Mouse (Mus musculus): Measurements from ENCODE around the gene Anks6. TPM values are rescaled to one million over a fixed set of nuclear protein-coding genes. Genes with fewer than 3 reads are reported as not detected.

Anks6 gene
- total and polyA plus RNA-seq, 2 experiments from 2014 or later, result 3.0 to 11.1 TPM

DNA sequence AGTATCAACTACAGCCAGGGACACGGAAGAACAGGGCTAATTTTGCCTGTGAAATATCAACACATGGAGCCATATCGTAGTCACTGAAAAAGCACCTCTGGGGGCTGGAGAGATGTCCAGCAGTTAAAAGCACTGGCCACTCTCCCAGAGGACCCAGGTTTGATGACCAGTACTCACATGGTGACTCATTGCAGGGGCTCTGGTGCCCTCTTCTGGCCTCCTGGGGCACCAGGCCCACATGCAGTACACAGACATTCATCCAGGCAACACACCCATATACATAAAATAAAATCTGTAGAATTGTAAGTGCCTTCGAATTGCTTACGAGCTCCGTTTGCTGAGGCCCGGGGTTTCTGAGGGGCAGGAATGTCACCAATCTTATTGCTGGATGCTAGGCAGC is 10.3 kb downstream of the Anks6 start:
- H3K36me3 ChIP-seq (ENCODE audit: insufficient read depth, low read length), result no peaks in the 10 kb centered on the region
- DNase-seq (ENCODE audit: low spot score) (peak; percentile 52), ATAC-seq (no peak)
- 92% methylated on average over 6 of the region's 6 CpGs for WGBS
- no peak overlapping the region for H3K9ac ChIP-seq (replicated peaks; ENCODE audit: low read length)
- no peak overlapping the region for H3K4me3 ChIP-seq (ENCODE audit: low read length)
- H3K27ac ChIP-seq, result no peak overlapping the region
- no peak overlapping the region for H3K4me2 ChIP-seq (ENCODE audit: low read depth, low read length)
- TF ChIP-seq CTCF (IDR thresholded peaks at IDR 0.05; ENCODE audit: low read depth), result peak; percentile 53
- H3K9me3 ChIP-seq (ENCODE audit: low read length), result no peaks in the 10 kb centered on the region
- peaks cover 5% of the 10 kb centered on the region; the same call in 1 of the 2 replicates for H3K4me1 ChIP-seq (ENCODE audit: insufficient read depth, low read length)
- no peaks in the 10 kb centered on the region for H3K27me3 ChIP-seq (ENCODE audit: insufficient read depth, low read length)

DNA sequence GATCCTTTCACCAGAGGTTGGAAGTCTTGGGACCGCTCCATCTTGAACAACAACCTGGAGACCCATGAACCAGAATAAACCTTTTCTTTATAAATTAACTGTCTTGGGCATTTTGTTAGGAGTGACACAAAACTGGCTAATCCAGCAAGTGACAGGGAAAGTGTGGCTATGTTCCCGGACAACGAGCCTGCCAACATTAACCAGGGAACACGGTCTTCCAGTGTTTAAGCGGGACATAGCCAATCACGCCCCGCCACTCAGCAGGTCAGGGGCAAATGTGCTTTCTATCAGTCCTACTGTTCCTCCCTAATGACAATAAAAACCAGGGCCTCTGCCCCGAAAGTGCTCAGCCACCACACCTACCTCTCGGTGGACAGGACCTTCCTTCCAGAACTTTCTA is 13.4 kb downstream of the Anks6 start:
- no peaks in the 10 kb centered on the region for H3K9me3 ChIP-seq (ENCODE audit: low read length)
- WGBS, result 79% methylated on average over 9 of the region's 9 CpGs
- H3K27me3 ChIP-seq (ENCODE audit: insufficient read depth, low read length), result no peaks in the 10 kb centered on the region
- H3K4me1 ChIP-seq (ENCODE audit: insufficient read depth, low read length), result no peaks in the 10 kb centered on the region
- no peak overlapping the region for H3K4me3 ChIP-seq (ENCODE audit: low read length)
- no peak overlapping the region for H3K9ac ChIP-seq (replicated peaks; ENCODE audit: low read length)
- peak; percentile 32 for DNase-seq (ENCODE audit: low spot score)
- TF ChIP-seq CTCF (IDR thresholded peaks at IDR 0.05; ENCODE audit: low read depth), result no peak
- no peak for ATAC-seq
- H3K27ac ChIP-seq, result no peak overlapping the region
- H3K4me2 ChIP-seq (ENCODE audit: low read depth, low read length), result no peak overlapping the region
- peaks cover 9% of the 10 kb centered on the region; the same call in 1 of the 2 replicates for H3K36me3 ChIP-seq (ENCODE audit: insufficient read depth, low read length)

- no peak for DNase-seq (ENCODE audit: low spot score)
- Histone ChIP-seq H3K9me3 (ENCODE audit: low read length) (no peaks in the 10 kb centered on the region), H3K27ac (no peak overlapping the region), H3K4me1 (ENCODE audit: insufficient read depth, low read length) (peaks cover 4% of the 10 kb centered on the region; the same call in 1 of the 2 replicates), H3K9ac (replicated peaks; ENCODE audit: low read length) (no peak overlapping the region), H3K4me2 (ENCODE audit: low read depth, low read length) (no peak overlapping the region), H3K36me3 (ENCODE audit: insufficient read depth, low read length) (peaks cover 15% of the 10 kb centered on the region; the same call in 1 of the 2 replicates), H3K4me3 (ENCODE audit: low read length) (no peak overlapping the region), H3K27me3 (ENCODE audit: insufficient read depth, low read length) (no peaks in the 10 kb centered on the region)
- 90% methylated on average over 10 of the region's 10 CpGs for WGBS
- TF ChIP-seq CTCF (IDR thresholded peaks at IDR 0.05; ENCODE audit: low read depth), result no peak
- ATAC-seq, result no peak
Measured at GRCm38 (mm10) chr4:47039586-47039985, 17.6 kb downstream of the Anks6 start.

DNA sequence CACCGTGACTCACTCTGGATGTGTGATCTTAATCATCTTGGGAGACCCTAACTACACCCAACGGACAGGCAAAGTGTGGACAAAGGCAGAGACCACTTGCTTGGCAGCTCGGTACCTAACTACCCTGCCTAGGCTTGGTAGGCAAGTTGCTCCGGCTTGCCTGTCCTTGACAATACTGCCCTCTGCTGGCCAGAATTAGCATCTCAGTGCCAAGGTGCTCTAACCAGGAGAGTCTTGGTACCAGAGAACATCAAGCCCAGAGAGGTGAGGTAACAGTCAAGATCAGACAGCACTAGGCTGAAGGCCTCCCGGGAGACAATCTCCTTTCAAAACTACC is 19.9 kb downstream of the Anks6 start:
- DNase-seq (ENCODE audit: low spot score), result peak; percentile 92
- Histone ChIP-seq H3K9me3 (ENCODE audit: low read length) (no peaks in the 10 kb centered on the region), H3K36me3 (ENCODE audit: insufficient read depth, low read length) (peaks cover 17% of the 10 kb centered on the region; the same call in 1 of the 2 replicates), H3K27me3 (ENCODE audit: insufficient read depth, low read length) (no peaks in the 10 kb centered on the region), H3K9ac (replicated peaks; ENCODE audit: low read length) (no peak overlapping the region), H3K27ac (no peak overlapping the region), H3K4me1 (ENCODE audit: insufficient read depth, low read length) (peaks cover 4% of the 10 kb centered on the region; the same call in 1 of the 2 replicates), H3K4me2 (ENCODE audit: low read depth, low read length) (no peak overlapping the region), H3K4me3 (ENCODE audit: low read length) (no peak overlapping the region)
- peak; percentile 73 for ATAC-seq
- WGBS, result 13% methylated on average over 5 of the region's 5 CpGs
- peak; percentile 100 for TF ChIP-seq CTCF (IDR thresholded peaks at IDR 0.05; ENCODE audit: low read depth)

DNA sequence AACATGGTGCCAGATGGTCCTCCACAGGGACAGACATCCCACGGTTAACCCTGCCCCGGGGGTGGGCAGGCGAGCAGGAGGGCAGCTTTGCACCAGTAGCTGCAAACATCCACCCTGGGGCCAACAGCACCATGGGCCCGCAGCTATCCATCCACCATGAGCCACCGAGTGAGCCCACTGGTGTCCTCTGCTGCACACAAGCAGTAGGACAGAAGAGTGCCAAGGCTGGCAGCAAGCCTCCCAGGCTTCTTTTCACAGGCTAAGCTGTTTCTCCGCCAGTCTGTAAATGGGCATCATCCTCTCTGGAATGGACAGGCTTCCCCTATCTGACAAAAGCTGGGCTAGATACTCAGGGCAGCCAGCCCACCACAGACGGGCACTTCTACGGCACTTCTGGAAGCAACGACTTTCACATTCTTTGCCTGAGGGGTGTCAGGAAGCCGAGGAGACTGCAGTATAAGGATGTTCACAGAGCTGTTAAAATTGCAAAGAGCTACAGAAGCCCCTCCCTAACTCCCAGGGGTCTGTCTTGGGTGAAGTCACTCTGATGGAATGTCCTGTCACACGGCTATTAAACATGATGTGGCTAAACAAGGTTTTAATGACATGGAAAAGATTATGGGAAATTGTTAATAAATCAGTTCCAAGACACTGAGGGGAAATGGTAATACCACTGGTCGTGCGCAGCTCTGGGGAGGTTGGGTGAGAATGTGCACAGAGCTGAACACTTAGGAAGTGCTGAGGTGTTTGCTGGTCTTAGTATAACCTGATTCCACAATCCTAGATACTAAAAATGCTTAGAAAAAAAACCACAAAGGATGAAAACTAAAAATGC is 20.5 kb downstream of the Anks6 start:
- H3K36me3 ChIP-seq (ENCODE audit: insufficient read depth, low read length), result peaks cover 17% of the 10 kb centered on the region; the same call in 1 of the 2 replicates
- H3K9ac ChIP-seq (replicated peaks; ENCODE audit: low read length), result no peak overlapping the region
- no peak overlapping the region for H3K4me2 ChIP-seq (ENCODE audit: low read depth, low read length)
- no peaks in the 10 kb centered on the region for H3K27me3 ChIP-seq (ENCODE audit: insufficient read depth, low read length)
- WGBS, result 26% methylated on average over 13 of the region's 13 CpGs
- peak; percentile 53 for TF ChIP-seq CTCF (IDR thresholded peaks at IDR 0.05; ENCODE audit: low read depth)
- peaks cover 4% of the 10 kb centered on the region; the same call in 1 of the 2 replicates for H3K4me1 ChIP-seq (ENCODE audit: insufficient read depth, low read length)
- DNase-seq (ENCODE audit: low spot score), result peak; percentile 76
- H3K27ac ChIP-seq, result no peak overlapping the region
- peak; percentile 55 for ATAC-seq
- no peak overlapping the region for H3K4me3 ChIP-seq (ENCODE audit: low read length)
- H3K9me3 ChIP-seq (ENCODE audit: low read length), result no peaks in the 10 kb centered on the region

DNA sequence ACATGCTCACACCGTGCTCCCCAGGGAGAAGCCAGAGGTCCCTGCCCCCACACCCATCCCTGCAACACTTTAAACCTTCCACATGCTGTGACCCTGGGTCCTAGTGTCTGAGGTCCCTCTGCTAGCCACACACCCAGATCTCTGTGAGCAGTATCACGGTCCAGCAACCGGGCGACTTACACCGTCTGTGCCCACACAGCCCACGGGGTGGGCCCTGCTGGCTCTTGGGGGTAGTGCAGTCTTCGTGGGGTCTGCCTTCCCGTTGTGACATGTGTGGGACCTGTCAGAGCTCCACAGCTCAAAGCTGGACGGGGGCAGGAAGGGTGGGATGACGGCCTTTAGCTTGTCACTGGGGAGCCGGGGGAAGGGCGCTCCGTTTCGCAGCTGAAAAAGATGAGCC is 21.7 kb downstream of the Anks6 start:
- Histone ChIP-seq H3K4me3 (ENCODE audit: low read length) (no peak overlapping the region), H3K27ac (no peak overlapping the region), H3K9ac (replicated peaks; ENCODE audit: low read length) (no peak overlapping the region), H3K4me1 (ENCODE audit: insufficient read depth, low read length) (peaks cover 4% of the 10 kb centered on the region; the same call in 1 of the 2 replicates), H3K9me3 (ENCODE audit: low read length) (no peaks in the 10 kb centered on the region), H3K36me3 (ENCODE audit: insufficient read depth, low read length) (peaks cover 24% of the 10 kb centered on the region; the same call in 1 of the 2 replicates), H3K27me3 (ENCODE audit: insufficient read depth, low read length) (no peaks in the 10 kb centered on the region), H3K4me2 (ENCODE audit: low read depth, low read length) (no peak overlapping the region)
- DNase-seq (ENCODE audit: low spot score) (no peak), ATAC-seq (peak; percentile 13; the same call in 1 of the 2 replicates)
- TF ChIP-seq CTCF (IDR thresholded peaks at IDR 0.05; ENCODE audit: low read depth), result peak; percentile 47
- 60% methylated on average over 14 of the region's 14 CpGs for WGBS

DNA sequence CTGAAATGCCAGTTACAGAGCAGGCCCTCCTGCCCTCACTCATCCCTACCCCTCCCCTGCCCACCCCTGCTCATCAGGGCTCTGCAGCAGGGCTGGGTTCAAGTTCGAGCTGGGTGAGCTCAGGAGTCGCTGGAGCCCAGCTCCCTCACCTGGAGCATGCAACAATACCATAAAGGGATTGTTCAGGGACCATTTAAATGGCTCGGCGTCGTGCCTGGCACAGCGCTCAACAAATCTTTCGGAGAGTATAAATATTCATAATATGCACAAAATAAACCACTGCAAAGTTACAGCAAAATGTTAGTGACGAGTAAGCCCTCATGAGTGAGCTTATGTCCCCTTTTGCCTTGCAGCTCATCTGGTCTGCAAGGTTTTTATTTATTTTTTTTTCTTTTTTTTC is 25.1 kb downstream of the Anks6 start:
- Histone ChIP-seq H3K4me1 (ENCODE audit: insufficient read depth, low read length) (peaks cover 4% of the 10 kb centered on the region; the same call in 1 of the 2 replicates), H3K27ac (no peak overlapping the region), H3K27me3 (ENCODE audit: insufficient read depth, low read length) (no peaks in the 10 kb centered on the region), H3K4me2 (ENCODE audit: low read depth, low read length) (no peak overlapping the region), H3K36me3 (ENCODE audit: insufficient read depth, low read length) (peaks cover 10% of the 10 kb centered on the region; the same call in 1 of the 2 replicates), H3K9me3 (ENCODE audit: low read length) (no peaks in the 10 kb centered on the region), H3K4me3 (ENCODE audit: low read length) (no peak overlapping the region), H3K9ac (replicated peaks; ENCODE audit: low read length) (no peak overlapping the region)
- WGBS, result 81% methylated on average over 8 of the region's 8 CpGs
- DNase-seq (ENCODE audit: low spot score) (no peak), ATAC-seq (no peak)
- no peak for TF ChIP-seq CTCF (IDR thresholded peaks at IDR 0.05; ENCODE audit: low read depth)
